19 mouse cellular contexts compared by ENCODE assay signal in genomic region chr1:74095728-74096127, GRCm38 (mm10). TPM values are rescaled to one million over a fixed set of nuclear protein-coding genes. Genes with fewer than 3 reads are reported as not detected.
"Had no signal": no experiment of that assay in that cellular context is flagged by ENCODE, and none has a peak within 500 bp of the region (broad histone marks: within the 10 kb centered on the region; RNA-seq: fewer than 3 reads in every experiment).

No protein-coding gene starts in this region.

- H3K36me3 ChIP-seq: kidney, embryonic 15.5 days; liver, embryonic 13.5 days; stomach, embryonic 15.5 days had no signal

- H3K9ac ChIP-seq: kidney, embryonic 15.5 days; liver, embryonic 13.5 days; stomach, embryonic 15.5 days had no signal

- H3K27ac ChIP-seq: kidney, embryonic 15.5 days; liver, embryonic 13.5 days; stomach, embryonic 15.5 days had no signal

- H3K9me3 ChIP-seq: kidney, embryonic 15.5 days; liver, embryonic 13.5 days; stomach, embryonic 15.5 days had no signal

- H3K4me2 ChIP-seq: kidney, embryonic 15.5 days; liver, embryonic 13.5 days; midbrain, embryonic 11.5 days; stomach, embryonic 15.5 days had no signal

- H3K4me3 ChIP-seq: kidney, embryonic 15.5 days; liver, embryonic 13.5 days; stomach, embryonic 15.5 days had no signal

- DNase-seq: liver, embryonic 13.5 days; lung, adult 2 months; lung, postnatal 14 days; lung, postnatal 4 days; midbrain, embryonic 14.5 days; right cerebral cortex, adult 18-20 months; right cerebral cortex, postnatal 25 days; spleen, adult 18-20 months; thymus, postnatal 36 days had no signal

RNA-seq across cellular contexts. Expression of gene Rufy4, which starts 29.6 kb away (rescaled TPM):
- total RNA-seq: layer of hippocampus, adult 18-20 months; left cerebral cortex, adult 8-10 months; left cerebral cortex, postnatal 25 days; midbrain, postnatal 0 days had no signal
- polyA plus RNA-seq: liver, embryonic 16.5 days had no signal

RNA-seq across cellular contexts. Expression of gene Cxcr2, which starts 58.1 kb away (rescaled TPM):
- total RNA-seq: layer of hippocampus, adult 18-20 months; layer of hippocampus, postnatal 14 days; left cerebral cortex, postnatal 25 days; liver, adult 2 months had no signal
- polyA plus RNA-seq: midbrain, embryonic 14.5 days had no signal
